Mouse (Mus musculus) regulatory T cell (primary cell): ENCODE data around the gene Ralgapa2.

Source experiments
- in situ Hi-C: fragments of 300-600 bp; cut with MboI, MseI; formaldehyde crosslinking; loops from one replicate; pipeline ENCODE4 v1.15.1; 2025; ENCODE audit warnings: high pct_unique_total_duplicates

Ralgapa2 gene

DNA sequence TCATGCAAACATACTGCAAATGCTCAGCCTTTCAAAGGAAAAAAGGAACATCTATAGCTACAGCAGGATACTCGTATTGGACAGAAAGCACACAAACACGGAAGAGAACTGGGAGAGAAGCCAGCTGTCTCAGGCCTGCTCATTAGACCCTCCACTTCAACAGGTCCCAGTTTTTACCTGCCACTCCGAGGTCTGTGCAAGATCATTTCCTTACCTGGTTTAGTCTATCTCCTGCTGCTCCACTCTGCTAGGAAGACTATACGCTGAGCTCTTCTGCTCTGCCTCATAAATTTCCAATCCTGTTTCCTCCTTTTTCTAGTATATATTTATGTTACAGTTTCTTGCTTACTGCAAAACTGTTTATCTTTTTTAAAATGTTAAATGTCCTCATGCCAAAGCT is 70.4 kb downstream of the Ralgapa2 start:
- in situ Hi-C loops, result no loop called here

DNA sequence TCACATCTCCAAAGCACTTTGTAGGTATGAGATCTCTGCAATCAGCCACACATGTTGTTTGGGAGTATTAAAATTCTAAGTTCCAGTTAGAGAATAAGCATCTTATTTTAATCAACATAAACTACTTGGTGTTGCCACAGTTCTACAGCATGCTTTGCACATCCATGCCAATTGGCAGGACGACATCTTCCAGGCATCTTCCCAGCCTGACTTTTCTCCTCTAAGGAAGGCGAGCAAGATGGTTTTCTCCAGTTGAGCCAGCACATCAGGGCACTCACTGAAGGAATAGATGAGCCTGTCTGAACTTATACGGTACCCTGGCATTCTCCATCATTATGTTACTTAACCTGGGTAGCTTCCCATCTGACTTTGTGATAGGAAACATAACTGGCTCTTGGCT is 83.4 kb downstream of the Ralgapa2 start:
- in situ Hi-C loops, result no loop called here

DNA sequence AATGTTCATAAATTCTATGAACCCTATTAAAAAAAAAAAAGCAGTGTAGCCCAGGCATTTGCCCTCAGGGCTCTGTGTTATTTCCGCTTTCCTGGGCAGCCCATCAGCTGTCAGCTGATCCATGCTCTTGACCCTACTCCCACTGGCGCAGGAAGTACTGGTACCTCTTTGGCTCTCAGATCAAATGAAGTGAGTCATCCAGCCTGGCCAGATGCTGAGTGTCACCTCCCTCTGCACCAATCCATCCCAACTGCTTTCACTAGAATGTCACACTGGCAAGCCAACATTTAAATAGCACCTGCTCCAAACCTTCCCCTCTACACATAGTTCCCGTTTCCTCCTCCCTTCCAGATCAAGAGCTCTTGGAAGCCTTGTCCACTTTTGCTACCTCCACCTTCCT is 84.8 kb downstream of the Ralgapa2 start:
- in situ Hi-C loops, result no loop called here

DNA sequence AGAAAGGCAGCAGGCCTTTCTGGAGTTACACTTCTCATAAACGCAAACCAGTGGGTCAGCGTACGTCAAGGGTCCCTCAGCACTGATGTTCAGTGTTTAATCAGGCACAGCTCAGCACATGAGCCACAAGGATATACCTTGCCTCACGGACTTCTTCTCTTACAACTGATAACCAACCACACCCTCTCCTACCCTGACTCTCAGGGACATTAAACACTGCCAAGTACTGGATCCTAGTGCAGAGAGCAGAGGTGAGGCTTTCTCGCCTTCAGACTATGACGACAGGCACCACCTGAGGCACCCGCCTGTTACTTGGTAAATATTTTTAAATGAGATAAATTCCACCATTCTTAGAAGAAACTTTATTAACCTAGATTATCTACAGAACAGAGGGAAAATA is 85.8 kb downstream of the Ralgapa2 start:
- in situ Hi-C loops, result no loop called here

DNA sequence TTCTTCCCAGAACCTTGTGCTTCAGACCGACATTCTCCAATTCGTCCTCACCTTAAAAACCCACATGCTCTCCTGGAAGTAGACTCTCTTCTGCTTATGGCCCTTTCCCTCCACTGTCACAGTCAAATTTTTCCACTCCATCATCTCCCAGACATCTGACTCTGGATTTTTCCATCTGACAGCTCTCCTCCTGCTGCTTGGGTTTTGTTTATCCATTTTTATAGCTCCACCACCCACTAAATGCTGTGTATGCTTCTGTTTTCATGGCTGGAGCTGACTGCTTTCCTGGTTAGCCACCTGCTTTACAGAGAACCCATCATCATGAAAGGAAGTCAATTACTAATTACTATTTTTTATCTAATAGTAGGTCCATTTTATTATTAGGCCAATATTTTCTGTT is 86.9 kb downstream of the Ralgapa2 start:
- in situ Hi-C loops, result no loop called here

DNA sequence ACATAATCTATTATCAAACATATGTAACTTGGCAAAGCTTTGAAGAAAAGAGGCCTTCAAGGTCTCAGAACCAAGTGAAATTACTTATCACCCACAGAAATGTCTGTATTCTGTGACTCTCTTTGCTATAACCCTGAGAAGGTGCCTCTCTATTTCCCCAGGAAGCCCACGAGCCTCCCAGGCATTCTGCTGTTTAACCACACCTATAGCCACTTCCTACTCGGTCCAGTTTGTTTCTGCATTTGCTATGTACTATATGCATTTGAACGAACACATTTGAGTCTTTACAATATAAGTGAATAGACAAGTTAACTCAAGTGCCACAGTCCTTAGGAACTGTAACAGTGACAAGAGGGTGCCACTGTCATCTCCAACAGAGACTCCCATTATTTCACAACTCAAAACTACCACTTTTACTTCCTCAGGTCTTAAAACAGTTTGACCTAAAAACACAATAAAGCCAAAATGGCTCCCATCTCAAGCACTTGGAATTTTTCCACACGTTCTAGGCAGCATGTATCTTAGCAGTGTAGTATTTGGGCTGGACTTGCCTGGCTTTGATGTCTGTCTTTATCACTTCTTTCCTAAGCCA is 88.3 kb downstream of the Ralgapa2 start:
- in situ Hi-C loops, result no loop called here

- in situ Hi-C loops, result no loop called here
Measured at GRCm38 (mm10) chr2:146423032-146423691, 89.0 kb downstream of the Ralgapa2 start.

- in situ Hi-C loops, result no loop called here
Measured at GRCm38 (mm10) chr2:146416283-146416682, 95.9 kb downstream of the Ralgapa2 start.

DNA sequence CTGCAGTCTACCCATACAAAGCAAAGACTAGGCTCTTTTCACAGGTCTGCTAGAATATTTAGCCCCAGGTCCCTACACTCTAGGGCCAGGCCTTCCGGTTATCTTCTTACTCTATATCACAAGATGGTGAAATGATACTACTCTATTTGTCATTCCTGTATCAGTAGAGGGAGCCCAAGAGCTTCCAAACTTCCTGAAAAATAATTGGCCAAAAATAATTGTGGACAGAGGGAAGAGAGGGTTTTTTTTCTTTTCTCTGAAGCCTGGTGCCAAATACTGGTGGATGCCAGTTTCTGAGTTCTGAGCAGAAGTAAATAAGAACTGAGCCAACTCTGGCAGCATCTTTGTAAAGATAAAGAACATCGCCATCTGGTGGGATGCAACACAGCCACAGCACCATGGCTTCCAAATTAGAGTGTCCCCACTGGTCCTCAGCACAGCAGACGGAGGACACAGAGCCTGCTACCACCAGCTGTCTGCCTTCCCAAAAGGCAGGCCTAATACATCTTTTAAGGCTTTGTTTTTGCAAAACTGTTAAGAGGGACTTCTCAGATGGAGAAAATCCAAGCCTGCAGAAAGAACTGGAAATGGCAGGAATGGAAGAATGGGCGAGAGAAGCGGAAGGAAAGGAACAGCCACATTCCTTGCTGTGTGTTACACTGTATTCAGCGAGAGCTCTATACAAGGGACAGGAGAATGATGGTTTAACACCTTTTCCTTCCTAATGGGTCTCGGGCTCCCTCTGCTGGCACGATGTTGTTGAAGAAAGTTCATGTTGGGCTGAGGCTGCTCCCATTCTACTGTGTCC is 97.5 kb downstream of the Ralgapa2 start:
- in situ Hi-C loops, result loop anchor here (5.0 kb wide), 1 partner anchor 462 kb away; no protein-coding TSS in a partner anchor

DNA sequence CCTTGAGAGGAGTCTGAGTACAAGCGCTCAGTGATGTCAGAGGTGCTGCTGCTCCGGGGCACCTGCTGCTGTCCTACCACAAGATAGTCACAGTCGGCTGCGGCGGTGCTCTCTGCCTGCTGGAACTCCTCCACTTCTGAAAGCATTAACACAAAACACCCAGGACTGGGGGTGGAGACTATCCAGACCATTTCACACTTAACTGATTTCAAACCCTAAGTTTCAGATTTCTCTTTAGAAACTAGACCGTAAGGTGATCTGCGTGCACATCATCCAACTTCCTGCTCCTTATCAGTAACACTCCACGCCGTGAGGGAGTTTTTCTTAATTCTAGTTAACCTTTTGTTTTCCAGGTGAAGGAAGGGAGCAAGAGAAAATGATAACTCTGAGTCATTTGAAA is 99.4 kb downstream of the Ralgapa2 start:
- in situ Hi-C loops, result loop anchor here (5.0 kb wide), 1 partner anchor 460 kb away; no protein-coding TSS in a partner anchor

DNA sequence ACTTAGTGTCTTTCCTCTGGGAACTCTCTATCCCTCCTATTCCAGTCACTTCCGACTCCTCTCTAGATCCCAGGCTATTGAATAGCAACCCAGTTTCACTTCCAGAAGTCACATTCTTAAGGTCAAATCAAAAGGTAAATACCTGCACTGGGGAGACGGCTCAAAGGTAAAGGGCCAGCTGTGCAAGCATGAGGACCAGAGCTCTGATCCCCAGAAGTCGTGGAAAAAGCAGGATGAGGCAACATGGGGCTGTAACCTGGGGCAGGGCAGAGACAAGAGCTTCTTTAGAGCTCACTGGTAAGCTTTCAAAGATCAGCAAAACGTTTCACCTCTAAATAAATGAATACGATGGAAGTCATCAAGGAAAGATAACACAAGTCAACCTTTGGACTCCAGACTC is 100.2 kb downstream of the Ralgapa2 start:
- in situ Hi-C loops, result loop anchor here (5.0 kb wide), 1 partner anchor 460 kb away; no protein-coding TSS in a partner anchor

- in situ Hi-C loops, result loop anchor here (10.0 kb wide), 1 partner anchor 192 kb away; no protein-coding TSS in a partner anchor
Measured at GRCm38 (mm10) chr2:146407078-146407477, 105.1 kb downstream of the Ralgapa2 start.

DNA sequence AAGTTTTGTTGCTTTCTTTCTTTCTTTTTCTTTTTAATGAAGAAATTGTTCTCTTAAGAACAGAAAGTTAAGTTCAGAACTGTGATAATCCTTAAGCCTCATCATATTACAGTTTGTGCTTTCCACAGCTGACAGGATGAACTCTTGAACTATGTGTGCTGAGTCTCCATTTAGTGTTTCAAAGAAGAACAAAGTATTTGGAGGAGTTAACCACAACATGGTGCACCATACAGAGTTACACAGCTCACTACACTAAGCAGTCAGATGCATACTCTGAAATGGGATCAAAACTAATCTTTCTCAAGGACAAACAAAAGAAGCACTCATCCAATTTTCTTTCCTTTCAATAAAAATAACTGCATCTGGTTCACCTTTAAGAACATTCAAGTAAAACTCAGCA is 110.6 kb downstream of the Ralgapa2 start:
- in situ Hi-C loops, result loop anchor here (10.0 kb wide), 1 partner anchor 187 kb away; no protein-coding TSS in a partner anchor

GRCm38 (mm10) chr2:146400738-146401137 is 111.4 kb downstream of the Ralgapa2 start:
- in situ Hi-C loops, result loop anchor here (10.0 kb wide), 1 partner anchor 186 kb away; no protein-coding TSS in a partner anchor

DNA sequence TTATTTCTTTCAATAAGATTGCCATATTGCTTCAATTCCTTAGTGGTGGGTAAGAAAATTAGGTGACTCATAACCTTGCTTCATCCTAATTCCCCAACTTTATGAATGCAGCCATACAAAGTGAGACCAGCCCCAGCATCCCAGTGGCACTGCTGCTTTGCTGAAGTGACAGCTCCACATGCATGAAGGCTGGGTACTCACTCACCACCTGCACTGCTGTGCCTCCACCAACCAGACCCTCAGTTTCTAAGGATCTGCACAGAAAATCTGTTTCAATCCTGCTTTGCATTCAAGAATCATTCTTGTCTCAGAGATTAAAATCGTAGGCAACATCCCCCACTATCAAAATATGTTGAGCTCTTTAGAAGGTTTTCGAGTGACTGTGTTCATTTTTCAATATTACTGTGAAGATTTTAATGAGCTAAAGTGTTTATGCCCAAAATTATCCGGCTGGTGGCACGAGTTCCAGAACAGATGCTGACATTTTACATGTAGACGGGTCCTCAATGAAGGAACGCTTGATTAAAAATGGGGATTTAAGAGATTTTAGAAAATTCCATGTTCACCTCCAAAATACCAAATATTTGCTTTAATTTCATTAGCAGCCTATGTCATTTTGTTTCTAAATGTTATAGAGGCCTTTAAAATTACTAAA is 113.8 kb downstream of the Ralgapa2 start:
- in situ Hi-C loops, result no loop called here

DNA sequence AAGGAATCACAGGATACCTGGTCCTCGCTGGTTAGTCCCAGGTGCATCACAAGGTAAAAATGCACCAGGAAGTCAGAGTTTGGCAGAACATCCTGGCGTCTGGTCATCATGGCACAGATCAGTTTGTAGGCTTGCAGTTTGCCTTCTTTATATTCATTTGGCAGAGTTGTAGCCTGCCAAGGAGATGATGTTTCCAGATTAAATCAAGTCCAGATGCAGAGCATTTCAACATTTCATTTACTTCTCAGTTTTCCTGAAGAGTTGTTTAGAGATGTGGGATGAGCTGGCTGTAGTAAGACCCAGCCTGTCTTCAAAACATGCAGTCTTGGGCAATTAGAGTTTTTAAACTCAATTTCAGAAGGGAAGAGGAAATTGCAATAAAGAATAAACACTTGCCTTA is 124.9 kb downstream of the Ralgapa2 start:
- in situ Hi-C loops, result no loop called here

GRCm38 (mm10) chr2:146384582-146384981 is 127.6 kb downstream of the Ralgapa2 start:
- in situ Hi-C loops, result no loop called here

GRCm38 (mm10) chr2:146376293-146376692 is 135.9 kb downstream of the Ralgapa2 start:
- in situ Hi-C loops, result no loop called here

DNA sequence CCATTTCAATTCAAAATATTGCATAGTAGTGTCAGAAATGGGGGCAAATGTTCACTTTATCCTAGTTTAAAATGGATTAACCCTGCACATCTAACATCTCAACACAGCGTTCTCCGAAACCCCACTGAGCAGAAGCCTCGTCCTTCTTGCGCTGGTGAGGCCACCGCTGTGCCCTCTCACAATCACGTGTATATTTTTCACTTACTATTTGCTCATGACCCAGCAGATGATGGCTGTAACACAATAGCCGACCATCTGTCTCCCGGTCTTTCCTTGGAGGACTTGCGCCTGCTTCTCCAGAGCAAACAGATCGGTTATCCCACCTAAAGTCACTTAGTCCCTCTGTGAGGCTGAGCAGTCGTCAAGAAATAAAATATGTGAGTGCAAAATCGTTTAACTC is 146.0 kb downstream of the Ralgapa2 start:
- in situ Hi-C loops, result no loop called here

DNA sequence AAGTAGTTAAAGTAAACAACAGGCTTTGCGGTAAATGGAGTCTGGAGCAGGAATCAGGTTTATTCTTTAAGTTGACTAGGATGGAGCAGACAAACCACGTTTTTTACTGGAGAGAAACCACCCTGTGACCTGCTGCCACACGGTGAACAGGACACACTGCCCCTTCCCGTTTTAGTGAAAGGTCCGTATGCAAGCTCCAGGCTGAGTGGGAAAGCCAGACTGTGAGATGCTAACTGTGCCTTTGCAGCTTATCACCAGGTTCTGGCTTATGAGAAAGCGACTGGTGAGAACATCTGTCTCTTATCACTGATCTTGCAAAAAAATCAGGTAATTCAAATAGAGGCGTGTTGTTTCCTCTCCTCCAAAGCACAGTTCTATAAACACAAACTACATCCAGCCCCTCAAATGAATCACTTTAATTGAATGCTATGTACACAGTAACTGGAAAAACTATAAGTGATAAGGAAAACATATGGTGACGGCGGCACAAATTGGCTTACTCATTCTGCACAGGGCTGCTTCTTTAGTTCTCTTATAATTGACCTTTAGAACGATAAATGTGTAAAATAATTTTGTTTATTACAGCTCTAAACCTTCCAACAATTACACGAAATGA is 146.7 kb downstream of the Ralgapa2 start:
- in situ Hi-C loops, result no loop called here

DNA sequence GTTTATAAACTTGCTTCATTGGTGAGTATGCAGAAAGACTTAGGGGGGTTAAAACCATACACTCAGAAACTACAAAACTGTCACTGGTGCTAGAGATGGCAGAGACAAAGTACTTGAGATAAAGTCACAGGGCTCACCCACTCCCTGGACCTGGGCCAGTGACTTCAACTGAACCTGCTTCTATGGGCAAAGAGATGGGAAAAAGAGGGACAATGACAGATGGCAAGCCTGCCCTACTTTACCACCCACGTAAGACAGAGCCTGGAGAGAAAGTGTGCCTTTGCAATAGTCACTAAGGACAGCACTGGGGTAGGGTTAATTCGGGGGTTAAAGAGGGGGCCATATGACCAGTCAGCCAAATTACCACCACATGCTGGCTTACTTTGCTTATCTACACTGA is 148.7 kb downstream of the Ralgapa2 start:
- in situ Hi-C loops, result no loop called here
